Mouse (Mus musculus): Measurements from ENCODE around the gene En2.

Gene En2

GRCm38 (mm10) chr5:28159891-28160470 lies 5.5 kb upstream of the En2 start:
- no peak for DNase-seq (ENCODE audit: low spot score in 2 of 2)

- no peak for DNase-seq (ENCODE audit: low spot score in 2 of 2)
Observed at GRCm38 (mm10) chr5:28161383-28161937, 4.0 kb upstream of the En2 start.

- no peak for DNase-seq (ENCODE audit: low spot score in 2 of 2)
Observed at GRCm38 (mm10) chr5:28161938-28162402, 3.5 kb upstream of the En2 start.

- no peak for DNase-seq (ENCODE audit: low spot score in 2 of 2)
Observed at GRCm38 (mm10) chr5:28163926-28164325, 1.6 kb upstream of the En2 start.

- DNase-seq (ENCODE audit: low spot score in 2 of 2), result no peak
Observed at GRCm38 (mm10) chr5:28166256-28167231, 1.1 kb downstream of the En2 start.

GRCm38 (mm10) chr5:28167611-28168252 lies 2.2 kb downstream of the En2 start:
- no peak for DNase-seq (ENCODE audit: low spot score in 2 of 2)

DNA sequence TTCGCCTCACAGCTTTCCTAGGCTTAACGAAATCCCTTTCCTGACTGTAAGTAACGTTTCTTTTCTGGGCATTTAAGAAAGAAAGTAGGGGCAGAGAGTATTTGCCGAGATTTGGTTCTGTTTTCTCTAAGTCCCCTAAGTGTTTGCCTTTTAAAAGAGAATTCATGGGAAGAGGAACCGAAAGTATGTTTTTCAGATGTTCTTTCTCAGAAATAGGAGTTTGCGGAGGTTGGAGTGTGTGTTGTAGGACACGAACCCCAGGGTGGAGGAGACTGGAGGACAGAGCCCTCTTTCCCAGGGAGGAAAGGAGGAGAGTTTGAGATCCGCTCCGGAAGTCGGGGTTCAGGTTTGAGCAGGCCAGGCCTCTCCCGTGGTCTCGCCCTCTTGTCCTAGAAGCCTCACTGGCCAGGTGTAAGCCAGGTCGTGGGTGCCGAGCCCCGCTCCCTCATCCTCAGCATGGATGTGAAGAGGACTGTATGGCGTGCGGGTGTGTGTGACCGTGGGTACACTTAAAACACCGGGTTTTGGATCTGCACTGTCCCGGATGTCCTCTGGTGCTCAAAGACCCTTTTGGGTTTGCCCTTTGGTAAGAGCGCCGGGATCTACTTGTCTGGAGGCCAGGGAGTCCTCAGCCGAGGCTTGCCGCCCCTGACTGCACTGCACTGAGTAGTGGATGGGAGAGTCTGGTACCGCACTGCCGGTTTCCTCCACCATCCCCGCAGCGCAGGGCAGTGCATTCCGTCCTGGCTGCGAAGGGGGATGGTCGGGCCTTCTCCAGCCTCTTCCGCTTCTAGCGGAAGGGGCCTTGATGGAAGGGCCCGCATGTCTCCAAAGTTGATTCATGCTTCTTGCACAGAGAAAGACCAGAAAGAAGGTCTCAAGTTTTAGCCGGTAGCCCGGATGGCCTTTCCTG lies 3.0 kb downstream of the En2 start:
- no peak for DNase-seq (ENCODE audit: low spot score in 2 of 2)

DNA sequence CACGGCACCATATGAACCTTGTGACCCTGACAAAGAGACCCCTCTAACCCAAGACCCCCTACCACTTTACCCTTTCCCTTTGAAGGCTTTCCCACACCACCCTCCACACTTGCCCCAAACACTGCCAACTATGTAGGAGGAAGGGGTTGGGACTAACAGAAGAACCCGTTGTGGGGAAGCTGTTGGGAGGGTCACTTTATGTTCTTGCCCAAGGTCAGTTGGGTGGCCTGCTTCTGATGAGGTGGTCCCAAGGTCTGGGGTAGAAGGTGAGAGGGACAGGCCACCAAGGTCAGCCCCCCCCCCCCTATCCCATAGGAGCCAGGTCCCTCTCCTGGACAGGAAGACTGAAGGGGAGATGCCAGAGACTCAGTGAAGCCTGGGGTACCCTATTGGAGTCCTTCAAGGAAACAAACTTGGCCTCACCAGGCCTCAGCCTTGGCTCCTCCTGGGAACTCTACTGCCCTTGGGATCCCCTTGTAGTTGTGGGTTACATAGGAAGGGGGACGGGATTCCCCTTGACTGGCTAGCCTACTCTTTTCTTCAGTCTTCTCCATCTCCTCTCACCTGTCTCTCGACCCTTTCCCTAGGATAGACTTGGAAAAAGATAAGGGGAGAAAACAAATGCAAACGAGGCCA lies 3.8 kb downstream of the En2 start:
- no peak for DNase-seq (ENCODE audit: low spot score in 2 of 2)

DNA sequence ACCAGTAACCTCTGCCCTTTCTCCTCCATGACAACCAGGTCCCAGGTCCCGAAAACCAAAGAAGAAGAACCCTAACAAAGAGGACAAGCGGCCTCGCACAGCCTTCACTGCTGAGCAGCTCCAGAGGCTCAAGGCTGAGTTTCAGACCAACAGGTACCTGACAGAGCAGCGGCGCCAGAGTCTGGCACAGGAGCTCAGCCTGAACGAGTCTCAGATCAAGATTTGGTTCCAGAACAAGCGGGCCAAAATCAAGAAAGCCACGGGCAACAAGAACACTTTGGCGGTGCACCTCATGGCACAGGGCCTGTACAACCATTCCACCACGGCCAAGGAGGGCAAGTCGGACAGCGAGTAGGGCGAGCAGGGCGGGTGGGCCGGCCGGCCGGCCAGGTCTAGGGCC lies 4.6 kb downstream of the En2 start:
- no peak for DNase-seq (ENCODE audit: low spot score in 2 of 2)

- DNase-seq (ENCODE audit: low spot score in 2 of 2), result no peak
Observed at GRCm38 (mm10) chr5:28170892-28171291, 5.4 kb downstream of the En2 start.

- DNase-seq (ENCODE audit: low spot score in 2 of 2), result no peak
Observed at GRCm38 (mm10) chr5:28171667-28172066, 6.2 kb downstream of the En2 start.

GRCm38 (mm10) chr5:28172261-28172920 lies 6.9 kb downstream of the En2 start:
- DNase-seq (ENCODE audit: low spot score in 2 of 2), result no peak

GRCm38 (mm10) chr5:28172921-28173670 lies 7.6 kb downstream of the En2 start:
- no peak for DNase-seq (ENCODE audit: low spot score in 2 of 2)

DNA sequence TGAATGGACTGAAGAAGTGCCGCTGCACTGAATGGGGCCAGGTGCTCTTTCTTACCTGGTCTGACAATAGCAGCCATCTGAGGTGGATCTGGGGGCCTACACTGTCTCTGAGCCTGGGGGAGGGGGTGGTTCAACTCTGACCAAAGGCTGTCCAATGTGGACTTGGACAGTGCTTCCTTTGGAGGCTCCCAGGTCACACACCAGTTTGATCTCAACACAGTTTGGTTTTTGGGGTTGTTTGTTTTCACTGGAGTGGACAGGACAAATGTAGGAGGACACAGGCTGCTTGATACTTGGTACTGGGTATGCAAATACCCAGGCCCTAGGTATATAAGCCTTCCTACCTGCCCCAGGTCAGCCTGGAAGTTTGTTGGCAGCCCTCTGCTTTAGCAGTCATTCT lies 8.2 kb downstream of the En2 start:
- no peak for DNase-seq (ENCODE audit: low spot score in 2 of 2)

GRCm38 (mm10) chr5:28174086-28174485 lies 8.6 kb downstream of the En2 start:
- DNase-seq (ENCODE audit: low spot score in 2 of 2), result no peak

DNA sequence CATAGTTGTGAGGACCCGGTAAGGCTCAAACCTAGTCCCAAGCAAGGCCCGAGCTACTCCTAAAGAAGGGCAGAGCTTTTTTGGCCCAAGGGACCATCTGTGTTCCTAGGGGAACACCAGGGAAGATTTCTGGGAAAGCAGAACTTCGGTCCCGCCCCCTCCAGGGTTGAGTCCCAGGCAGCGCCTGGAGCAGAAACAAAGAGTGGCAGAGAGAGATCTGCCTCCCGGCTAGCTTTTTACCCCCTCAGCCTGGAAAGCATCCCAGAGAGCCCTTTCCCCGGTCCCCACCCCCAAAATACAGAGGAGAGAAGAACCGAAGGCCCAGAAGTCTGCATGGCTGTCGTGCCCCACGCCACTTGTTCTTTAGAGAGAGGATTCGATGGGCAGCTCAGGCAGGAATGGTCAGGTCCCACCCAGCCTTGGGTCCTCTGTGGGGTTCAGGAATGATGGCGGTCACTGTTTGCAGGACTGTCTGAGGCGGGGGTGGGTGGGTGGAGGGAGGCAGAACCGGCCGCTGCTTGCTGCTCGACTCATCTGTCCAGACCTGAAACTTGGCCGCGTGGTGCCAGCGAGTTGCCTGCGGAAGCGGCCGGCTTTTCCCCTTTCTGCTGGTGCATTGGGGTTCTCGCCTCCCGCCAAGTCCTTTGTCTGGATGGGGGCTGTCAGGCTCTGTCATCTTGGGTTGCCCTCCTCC lies 9.5 kb downstream of the En2 start:
- DNase-seq (ENCODE audit: low spot score in 2 of 2), result no peak

GRCm38 (mm10) chr5:28175570-28175919 lies 10.1 kb downstream of the En2 start:
- no peak for DNase-seq (ENCODE audit: low spot score in 2 of 2)

- DNase-seq (ENCODE audit: low spot score in 2 of 2), result no peak
Observed at GRCm38 (mm10) chr5:28176023-28176422, 10.5 kb downstream of the En2 start.

- no peak for DNase-seq (ENCODE audit: low spot score in 2 of 2)
Observed at GRCm38 (mm10) chr5:28176585-28176984, 11.1 kb downstream of the En2 start.

Measured in spleen, postnatal 14 days (tissue).